Mouse (Mus musculus): ENCODE data around the gene Sez6. TPM values are rescaled to one million over a fixed set of nuclear protein-coding genes. Genes with fewer than 3 reads are reported as not detected.

Sez6 gene
- total RNA-seq, 1 experiment from 2014 or later, result not detected

- no peak for ATAC-seq (ENCODE audit: extremely low read depth, insufficient number of reproducible peaks, low FRiP score, poor library complexity, severe bottlenecking)
Observed at GRCm38 (mm10) chr11:77901775-77902355, 28.7 kb upstream of the Sez6 start.

- ATAC-seq (ENCODE audit: extremely low read depth, insufficient number of reproducible peaks, low FRiP score, poor library complexity, severe bottlenecking), result no peak
Observed at GRCm38 (mm10) chr11:77903761-77904160, 26.8 kb upstream of the Sez6 start.

GRCm38 (mm10) chr11:77904707-77905106 lies 25.9 kb upstream of the Sez6 start:
- ATAC-seq (ENCODE audit: extremely low read depth, insufficient number of reproducible peaks, low FRiP score, poor library complexity, severe bottlenecking), result no peak

- ATAC-seq (ENCODE audit: extremely low read depth, insufficient number of reproducible peaks, low FRiP score, poor library complexity, severe bottlenecking), result no peak
Observed at GRCm38 (mm10) chr11:77906097-77906687, 24.4 kb upstream of the Sez6 start.

- ATAC-seq (ENCODE audit: extremely low read depth, insufficient number of reproducible peaks, low FRiP score, poor library complexity, severe bottlenecking), result no peak
Observed at GRCm38 (mm10) chr11:77906747-77907174, 23.8 kb upstream of the Sez6 start.

GRCm38 (mm10) chr11:77908468-77908867 lies 22.1 kb upstream of the Sez6 start:
- no peak for ATAC-seq (ENCODE audit: extremely low read depth, insufficient number of reproducible peaks, low FRiP score, poor library complexity, severe bottlenecking)

GRCm38 (mm10) chr11:77909376-77909775 lies 21.2 kb upstream of the Sez6 start:
- no peak for ATAC-seq (ENCODE audit: extremely low read depth, insufficient number of reproducible peaks, low FRiP score, poor library complexity, severe bottlenecking)

GRCm38 (mm10) chr11:77909776-77910175 lies 20.8 kb upstream of the Sez6 start:
- ATAC-seq (ENCODE audit: extremely low read depth, insufficient number of reproducible peaks, low FRiP score, poor library complexity, severe bottlenecking), result no peak

- no peak for ATAC-seq (ENCODE audit: extremely low read depth, insufficient number of reproducible peaks, low FRiP score, poor library complexity, severe bottlenecking)
Observed at GRCm38 (mm10) chr11:77913505-77913904, 17.1 kb upstream of the Sez6 start.

GRCm38 (mm10) chr11:77914598-77915260 lies 15.9 kb upstream of the Sez6 start:
- no peak for ATAC-seq (ENCODE audit: extremely low read depth, insufficient number of reproducible peaks, low FRiP score, poor library complexity, severe bottlenecking)

GRCm38 (mm10) chr11:77916741-77917140 lies 13.9 kb upstream of the Sez6 start:
- no peak for ATAC-seq (ENCODE audit: extremely low read depth, insufficient number of reproducible peaks, low FRiP score, poor library complexity, severe bottlenecking)

GRCm38 (mm10) chr11:77917166-77917565 lies 13.4 kb upstream of the Sez6 start:
- no peak for ATAC-seq (ENCODE audit: extremely low read depth, insufficient number of reproducible peaks, low FRiP score, poor library complexity, severe bottlenecking)

GRCm38 (mm10) chr11:77923285-77923684 lies 7.3 kb upstream of the Sez6 start:
- ATAC-seq (ENCODE audit: extremely low read depth, insufficient number of reproducible peaks, low FRiP score, poor library complexity, severe bottlenecking), result no peak

GRCm38 (mm10) chr11:77925836-77926657 lies 4.6 kb upstream of the Sez6 start:
- ATAC-seq (ENCODE audit: extremely low read depth, insufficient number of reproducible peaks, low FRiP score, poor library complexity, severe bottlenecking), result no peak

GRCm38 (mm10) chr11:77926666-77927065 lies 3.9 kb upstream of the Sez6 start:
- ATAC-seq (ENCODE audit: extremely low read depth, insufficient number of reproducible peaks, low FRiP score, poor library complexity, severe bottlenecking), result no peak

- no peak for ATAC-seq (ENCODE audit: extremely low read depth, insufficient number of reproducible peaks, low FRiP score, poor library complexity, severe bottlenecking)
Observed at GRCm38 (mm10) chr11:77927837-77928236, 2.8 kb upstream of the Sez6 start.

- no peak for ATAC-seq (ENCODE audit: extremely low read depth, insufficient number of reproducible peaks, low FRiP score, poor library complexity, severe bottlenecking)
Observed at GRCm38 (mm10) chr11:77931541-77932433, 1.2 kb downstream of the Sez6 start.

- no peak for ATAC-seq (ENCODE audit: extremely low read depth, insufficient number of reproducible peaks, low FRiP score, poor library complexity, severe bottlenecking)
Observed at GRCm38 (mm10) chr11:77932576-77932975, 2.0 kb downstream of the Sez6 start.

GRCm38 (mm10) chr11:77934111-77934521 lies 3.5 kb downstream of the Sez6 start:
- ATAC-seq (ENCODE audit: extremely low read depth, insufficient number of reproducible peaks, low FRiP score, poor library complexity, severe bottlenecking), result no peak
